Mouse (Mus musculus) brain, embryonic 14.5 days (tissue): ENCODE measurements around the gene Gm28230. TPM values are rescaled to one million over a fixed set of nuclear protein-coding genes. Genes with fewer than 3 reads are reported as not detected.

Source experiments
- DNase-seq: peaks from one replicate; pipeline ENCODE4 v3.0.0-alpha.2; 2011; ENCODE audit warnings: low read depth
- CTCF ChIP-seq: fragments of 200-500 bp; IDR thresholded peaks from 2 replicates; pipeline ENCODE4 v1.5.1; 2012; ENCODE audit warnings: inconsistent platforms, mild to moderate bottlenecking, moderate library complexity, borderline replicate concordance; ENCODE audit not compliant: insufficient read depth, insufficient read length; ENCODE audit errors: extremely low read depth
- POLR2A ChIP-seq: fragments of 200-500 bp; IDR thresholded peaks from 2 replicates; pipeline ENCODE4 v1.6.1; 2012; ENCODE audit warnings: mild to moderate bottlenecking, inconsistent platforms, borderline replicate concordance; ENCODE audit not compliant: poor library complexity, insufficient read depth, insufficient read length, severe bottlenecking; ENCODE audit errors: extremely low read depth
- polyA plus RNA-seq: library from polyadenylated mRNA; depleted of rRNA; stranded (reverse); fragments of >200 nt; gene quantifications from 2 replicates; pipeline ENCODE4 v1.2.3, GENCODE M21; 2012

The Gm28230 gene
- polyA plus RNA-seq, 1 experiment = 1.7 TPM

- peak; percentile 93 for DNase-seq
- TF ChIP-seq CTCF (peak; percentile 67; the same call in 1 of the 2 replicates), POLR2A (no peak)
These were observed 40.1 kb upstream of the Gm28230 start for GRCm38 (mm10) chr2:74686301-74686987.

DNA sequence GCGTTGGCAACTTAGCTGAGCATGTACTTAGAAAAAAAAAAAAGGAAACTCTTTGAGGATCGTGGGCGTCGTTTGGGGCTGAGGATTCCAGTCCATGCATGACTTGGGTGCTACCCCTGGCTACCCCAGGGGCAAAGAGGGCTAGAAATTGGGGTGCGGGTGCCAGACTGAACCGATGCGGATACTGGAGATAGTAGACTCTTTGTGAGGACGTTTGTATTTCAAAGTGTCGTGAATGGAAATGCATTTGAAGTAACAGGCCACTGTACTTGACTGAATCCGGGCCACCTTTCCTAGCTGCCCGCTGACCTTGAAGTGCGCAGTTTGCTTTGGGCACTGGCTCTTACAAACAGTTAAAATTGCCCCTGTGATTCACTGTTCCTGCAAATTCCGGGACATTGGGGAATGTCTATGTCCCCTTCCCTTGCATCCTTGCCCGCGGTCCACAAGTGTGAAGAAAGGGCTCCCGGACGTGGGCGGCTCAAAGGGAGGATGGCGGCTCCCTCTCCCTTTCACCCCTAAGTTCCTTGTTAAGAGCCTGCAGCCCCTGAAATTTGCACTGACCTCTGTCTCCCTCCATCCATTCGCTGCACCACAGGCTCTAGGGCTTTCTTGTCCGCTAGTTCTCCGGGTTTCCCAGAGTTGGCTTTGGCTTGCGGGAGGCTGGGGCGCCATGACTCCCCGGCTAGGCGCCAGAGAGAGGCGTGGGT is 39.4 kb upstream of the Gm28230 start:
- no peak for TF ChIP-seq POLR2A
- no peak for TF ChIP-seq CTCF

GRCm38 (mm10) chr2:74687698-74688555 is 38.6 kb upstream of the Gm28230 start:
- no peak for DNase-seq

More for the DNA sequence above, 39.4 kb upstream of the Gm28230 start:
- no peak for DNase-seq

GRCm38 (mm10) chr2:74688795-74689573 is 37.5 kb upstream of the Gm28230 start:
- no peak for DNase-seq
- TF ChIP-seq CTCF = no peak
- TF ChIP-seq POLR2A = no peak

More at GRCm38 (mm10) chr2:74687698-74688555, 38.6 kb upstream of the Gm28230 start:
- no peak for TF ChIP-seq POLR2A
- no peak for TF ChIP-seq CTCF

DNA sequence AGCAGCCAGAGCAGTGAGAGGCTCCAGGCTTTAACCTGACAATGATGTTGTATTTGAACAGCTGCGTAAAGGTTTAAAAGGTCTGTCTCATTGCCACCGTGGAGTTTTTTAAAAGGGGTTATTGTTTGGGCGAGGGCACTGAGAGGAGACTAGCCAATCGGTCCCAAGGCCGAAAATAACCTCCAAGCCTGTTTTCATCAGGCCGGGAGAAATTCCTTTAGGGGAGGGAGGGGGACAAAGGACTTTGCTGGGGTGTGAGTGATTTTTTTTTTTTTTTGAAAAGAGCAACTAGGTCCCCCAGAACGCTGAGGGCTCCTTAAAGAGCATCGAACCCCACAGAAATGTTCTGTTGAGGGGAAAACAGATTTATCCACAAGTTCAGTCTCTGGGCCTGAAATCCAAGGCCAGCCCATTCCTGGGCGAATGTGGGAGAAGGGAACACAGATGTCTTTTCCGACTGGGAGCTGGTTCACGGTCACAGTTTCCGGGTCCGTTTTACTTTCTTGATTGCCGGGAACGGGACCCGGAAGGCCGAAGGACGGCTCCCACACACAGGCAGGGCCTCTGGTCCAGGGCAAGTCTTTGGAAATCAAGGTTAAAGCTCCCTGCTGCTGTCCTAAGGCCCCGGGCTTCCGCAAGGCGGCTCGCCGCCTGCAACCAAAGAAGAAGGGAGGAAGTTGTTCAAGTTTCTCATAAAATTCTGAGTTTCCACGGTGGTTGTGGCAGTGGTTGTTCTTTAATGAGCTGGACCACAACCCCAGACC is 36.8 kb upstream of the Gm28230 start:
- no peak for TF ChIP-seq POLR2A
- no peak for TF ChIP-seq CTCF

DNA sequence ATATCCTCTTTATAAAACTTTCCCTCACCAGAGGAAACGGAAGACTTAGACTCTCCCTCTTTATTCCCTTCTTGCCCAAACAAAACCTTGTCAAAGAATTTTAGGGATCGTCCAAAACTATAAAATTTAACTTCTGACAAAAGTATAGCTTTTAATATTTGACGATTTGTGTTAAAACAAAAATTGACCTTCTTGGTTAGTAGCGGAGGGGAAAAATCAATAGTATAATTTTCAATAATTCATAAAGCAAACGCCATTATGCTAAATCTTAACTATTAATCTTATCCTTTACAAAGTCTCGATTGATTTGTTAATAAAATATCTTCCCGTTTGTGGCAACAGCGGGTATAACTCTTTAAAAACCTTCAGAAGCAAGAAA is 36.2 kb upstream of the Gm28230 start:
- no peak for DNase-seq
- TF ChIP-seq CTCF (no peak), POLR2A (no peak)

More for the DNA sequence above, 36.8 kb upstream of the Gm28230 start:
- DNase-seq = no peak

- TF ChIP-seq CTCF (peak; percentile 46), POLR2A (no peak)
- DNase-seq = peak; percentile 77
These were observed 35.2 kb upstream of the Gm28230 start, which contains the start of gene Hoxd10 for GRCm38 (mm10) chr2:74691022-74691951. Gene Hoxd10, plus strand, starts transcription at chr2:74691924.

GRCm38 (mm10) chr2:74691995-74692807 is 34.3 kb upstream of the Gm28230 start:
- TF ChIP-seq CTCF (no peak), POLR2A (no peak)
- DNase-seq = no peak
